Mouse (Mus musculus): ENCODE results near the gene Stpg4.

Stpg4 gene

GRCm38 (mm10) chr17:87378354-87379159 is 49.0 kb downstream of the Stpg4 start:
- DNase-seq (ENCODE audit: low spot score): no peak

GRCm38 (mm10) chr17:87377536-87377935 is 50.0 kb downstream of the Stpg4 start:
- DNase-seq (ENCODE audit: low spot score): peak; percentile 61

- no peak for DNase-seq (ENCODE audit: low spot score)
These were observed 50.6 kb downstream of the Stpg4 start for GRCm38 (mm10) chr17:87376831-87377471.

GRCm38 (mm10) chr17:87375941-87376511 is 51.5 kb downstream of the Stpg4 start:
- no peak for DNase-seq (ENCODE audit: low spot score)

GRCm38 (mm10) chr17:87373327-87373726 is 54.2 kb downstream of the Stpg4 start:
- DNase-seq (ENCODE audit: low spot score): no peak

GRCm38 (mm10) chr17:87372189-87372588 is 55.4 kb downstream of the Stpg4 start:
- no peak for DNase-seq (ENCODE audit: low spot score)

- no peak for DNase-seq (ENCODE audit: low spot score)
These were observed 58.2 kb downstream of the Stpg4 start for GRCm38 (mm10) chr17:87369270-87369759.

- no peak for DNase-seq (ENCODE audit: low spot score)
These were observed 59.1 kb downstream of the Stpg4 start for GRCm38 (mm10) chr17:87368481-87368880.

- DNase-seq (ENCODE audit: low spot score): peak; percentile 86
These were observed 59.9 kb downstream of the Stpg4 start for GRCm38 (mm10) chr17:87367640-87368039.

- peak; percentile 34 for DNase-seq (ENCODE audit: low spot score)
These were observed 60.3 kb downstream of the Stpg4 start for GRCm38 (mm10) chr17:87367228-87367627.

- no peak for DNase-seq (ENCODE audit: low spot score)
These were observed 61.0 kb downstream of the Stpg4 start for GRCm38 (mm10) chr17:87366520-87366919.

- no peak for DNase-seq (ENCODE audit: low spot score)
These were observed 62.3 kb downstream of the Stpg4 start for GRCm38 (mm10) chr17:87365268-87365667.

GRCm38 (mm10) chr17:87364108-87364507 is 63.4 kb downstream of the Stpg4 start:
- DNase-seq (ENCODE audit: low spot score): no peak

- DNase-seq (ENCODE audit: low spot score): no peak
These were observed 66.4 kb downstream of the Stpg4 start for GRCm38 (mm10) chr17:87361132-87361531.

GRCm38 (mm10) chr17:87357506-87357905 is 70.0 kb downstream of the Stpg4 start:
- no peak for DNase-seq (ENCODE audit: low spot score)

- no peak for DNase-seq (ENCODE audit: low spot score)
These were observed 71.3 kb downstream of the Stpg4 start for GRCm38 (mm10) chr17:87356261-87356660.

- DNase-seq (ENCODE audit: low spot score): no peak
These were observed 72.1 kb downstream of the Stpg4 start for GRCm38 (mm10) chr17:87355456-87355855.

GRCm38 (mm10) chr17:87353745-87354320 is 73.7 kb downstream of the Stpg4 start:
- DNase-seq (ENCODE audit: low spot score): peak; percentile 67

GRCm38 (mm10) chr17:87352898-87353225 is 74.7 kb downstream of the Stpg4 start:
- DNase-seq (ENCODE audit: low spot score): no peak

- no peak for DNase-seq (ENCODE audit: low spot score)
These were observed 75.2 kb downstream of the Stpg4 start for GRCm38 (mm10) chr17:87352106-87352897.

- DNase-seq (ENCODE audit: low spot score): no peak
These were observed 76.1 kb downstream of the Stpg4 start for GRCm38 (mm10) chr17:87351241-87352105.

Measured in adipocyte (in vitro differentiated cells).